Mouse (Mus musculus) heart, adult 2 months (tissue): Measurements from ENCODE around the gene Chid1. TPM values are rescaled to one million over a fixed set of nuclear protein-coding genes. Genes with fewer than 3 reads are reported as not detected.

Source experiments
- DNase-seq, 2 experiments: peaks; one replicate each; pipeline ENCODE4 v3.0.0; 2021
- H3K27ac ChIP-seq: fragments of 200-600 bp; 2 replicates; pipeline ENCODE4 v1.8.1; 2022
- H3K27me3 ChIP-seq: fragments of 200-500 bp; 2 replicates; pipeline ENCODE4 v1.6.1; 2012; ENCODE audit warnings: mild to moderate bottlenecking, low read length, inconsistent platforms, mixed read lengths; ENCODE audit not compliant: control insufficient read depth, insufficient read depth
- H3K36me3 ChIP-seq: fragments of 200-500 bp; 2 replicates; pipeline ENCODE4 v1.6.1; 2012; ENCODE audit warnings: low read length, inconsistent platforms; ENCODE audit not compliant: control insufficient read depth, insufficient read depth
- H3K4me1 ChIP-seq: fragments of 200-500 bp; 2 replicates; pipeline ENCODE4 v1.6.1; 2011; ENCODE audit warnings: low read length; ENCODE audit not compliant: control insufficient read depth, insufficient read depth
- H3K4me3 ChIP-seq: fragments of 200-600 bp; 2 replicates; pipeline ENCODE4 v1.8.1; 2022
- H3K79me2 ChIP-seq: fragments of 200-500 bp; replicated peaks from 2 replicates; pipeline ENCODE4 v1.6.1; 2012; ENCODE audit warnings: mild to moderate bottlenecking, inconsistent platforms, low read length, moderate library complexity, mixed read lengths; ENCODE audit not compliant: control insufficient read depth, insufficient read depth
- H3K9ac ChIP-seq: fragments of 200-500 bp; 2 replicates; pipeline ENCODE4 v1.6.1; 2012; ENCODE audit warnings: low read depth, mild to moderate bottlenecking, control low read depth, inconsistent platforms, low read length, mixed read lengths
- CTCF ChIP-seq: fragments of 200-600 bp; IDR thresholded peaks from 2 replicates; pipeline ENCODE4 v1.8.1; 2022; ENCODE audit warnings: antibody characterized with exemption, mild to moderate bottlenecking, moderate library complexity
- EP300 ChIP-seq: fragments of 200-500 bp; IDR thresholded peaks from 2 replicates; pipeline ENCODE4 v1.6.1; 2011; ENCODE audit warnings: low read depth, low read length, control low read depth; ENCODE audit not compliant: insufficient read depth
- POLR2A ChIP-seq: fragments of 200-500 bp; IDR thresholded peaks from 2 replicates; pipeline ENCODE4 v1.6.1; 2011; ENCODE audit warnings: mild to moderate bottlenecking, low read depth, low read length, control low read depth; ENCODE audit not compliant: insufficient read depth
- WGBS: fragments of 180-500 bp; shearing (Covaris S2); methylation state at CpG from one replicate; pipeline ENCODE4 v1.1.7; 2018; 5-methylcytosine and 5-hydroxymethylcytosine counted together
- intact Hi-C: fragments of 180-260 bp; cut with DNase I; formaldehyde crosslinking; loops from one replicate; pipeline ENCODE4 v1.15.1; 2025
- polyA plus RNA-seq: library from polyadenylated mRNA; depleted of rRNA; stranded (reverse); fragments of >200 nt; gene quantifications from 2 replicates; pipeline ENCODE4 v1.2.3, GENCODE M21; 2012
- total RNA-seq, 2 experiments: library from RNA; stranded (reverse); gene quantifications; 2 replicates each; pipeline ENCODE4 v1.2.3; 2021

Gene Chid1
- total and polyA plus RNA-seq, 3 experiments, result 20.2 to 52.7 (median 45.9) TPM

- Histone ChIP-seq H3K4me3 (no peak overlapping the region), H3K4me1 (no peaks in the 10 kb centered on the region; the same call in 1 of the 2 replicates), H3K9ac (no peak overlapping the region), H3K79me2 (no peaks in the 10 kb centered on the region), H3K36me3 (no peaks in the 10 kb centered on the region), H3K27ac (peak overlapping the region; percentile 13; the same call in 1 of the 2 replicates), H3K27me3 (no peaks in the 10 kb centered on the region)
- 69% methylated on average over 8 of the region's 8 CpGs for WGBS
- TF ChIP-seq EP300, result no peak
- TF ChIP-seq POLR2A, result no peak
- TF ChIP-seq CTCF, result no peak
- intact Hi-C loops, result no loop called here
- DNase-seq, result no peak
Observed at GRCm38 (mm10) chr7:141510681-141511191, 28.9 kb downstream of the Chid1 start.

- no peak for TF ChIP-seq POLR2A
- TF ChIP-seq EP300, result no peak
- TF ChIP-seq CTCF, result no peak
- 83% methylated on average over 5 of the region's 5 CpGs for WGBS
- DNase-seq, result no peak
- no peaks in the 10 kb centered on the region; the same call in 1 of the 2 replicates for H3K4me1 ChIP-seq
- intact Hi-C loops, result no loop called here
- no peaks in the 10 kb centered on the region for H3K27me3 ChIP-seq
- H3K27ac ChIP-seq, result peak overlapping the region; percentile 13; the same call in 1 of the 2 replicates
- no peaks in the 10 kb centered on the region for H3K79me2 ChIP-seq
- H3K36me3 ChIP-seq, result no peaks in the 10 kb centered on the region
- H3K4me3 ChIP-seq, result no peak overlapping the region
- H3K9ac ChIP-seq, result no peak overlapping the region
Observed at GRCm38 (mm10) chr7:141510196-141510595, 29.5 kb downstream of the Chid1 start.

DNA sequence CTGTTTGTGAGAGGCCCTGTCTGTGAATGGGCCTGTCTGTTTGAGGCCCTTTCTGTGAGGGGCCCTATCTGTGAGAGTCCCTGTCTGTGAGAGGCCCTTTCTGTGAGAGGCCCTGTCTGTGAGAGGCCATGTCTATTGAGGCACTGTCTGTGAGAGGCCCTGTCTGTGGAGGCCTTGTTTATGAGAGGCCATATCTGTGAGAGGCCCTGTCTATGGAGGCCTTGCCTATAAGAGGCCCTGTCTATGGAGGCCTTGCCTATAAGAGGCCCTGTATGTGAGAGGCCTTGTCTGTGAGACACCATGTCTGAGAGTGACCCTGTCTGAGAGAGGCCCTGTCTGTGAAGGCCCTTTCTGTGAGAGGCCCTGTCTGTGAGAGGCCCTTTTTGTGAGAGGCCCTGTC lies 31.5 kb downstream of the Chid1 start:
- H3K36me3 ChIP-seq, result no peaks in the 10 kb centered on the region
- H3K27ac ChIP-seq, result no peak overlapping the region
- no peaks in the 10 kb centered on the region for H3K27me3 ChIP-seq
- TF ChIP-seq POLR2A (no peak), CTCF (no peak), EP300 (no peak)
- H3K79me2 ChIP-seq, result no peaks in the 10 kb centered on the region
- no peak overlapping the region for H3K4me3 ChIP-seq
- H3K9ac ChIP-seq, result no peak overlapping the region
- intact Hi-C loops, result no loop called here
- no peaks in the 10 kb centered on the region; the same call in 1 of the 2 replicates for H3K4me1 ChIP-seq
- no peak for DNase-seq

DNA sequence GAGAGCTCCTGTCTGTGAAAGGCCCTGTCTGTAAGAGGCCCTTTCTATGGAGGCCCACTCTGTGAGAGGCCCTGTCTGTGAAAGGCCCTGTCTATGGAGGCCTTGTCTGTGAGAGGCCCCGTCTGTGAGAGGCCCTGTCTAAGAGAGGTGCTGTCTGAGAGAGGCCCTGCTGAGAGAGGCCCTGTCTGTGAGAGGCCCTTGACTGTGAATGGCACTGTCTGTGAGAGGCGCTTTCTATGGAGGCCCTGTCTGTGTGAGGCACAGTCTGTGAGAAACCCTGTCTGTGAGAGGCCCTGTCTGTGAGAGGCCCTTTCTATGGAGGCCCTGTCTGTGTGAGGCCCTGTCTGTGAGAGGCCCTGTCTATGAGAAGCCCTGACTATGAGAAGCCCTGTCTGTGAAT lies 33.4 kb downstream of the Chid1 start:
- 98% methylated on average over 2 of the region's 2 CpGs for WGBS
- TF ChIP-seq CTCF, result no peak
- no peak for TF ChIP-seq POLR2A
- Histone ChIP-seq H3K27me3 (no peaks in the 10 kb centered on the region), H3K79me2 (no peaks in the 10 kb centered on the region), H3K4me1 (no peaks in the 10 kb centered on the region; the same call in 1 of the 2 replicates), H3K27ac (no peak overlapping the region), H3K4me3 (no peak overlapping the region), H3K36me3 (no peaks in the 10 kb centered on the region), H3K9ac (no peak overlapping the region)
- intact Hi-C loops, result no loop called here
- DNase-seq, result no peak

DNA sequence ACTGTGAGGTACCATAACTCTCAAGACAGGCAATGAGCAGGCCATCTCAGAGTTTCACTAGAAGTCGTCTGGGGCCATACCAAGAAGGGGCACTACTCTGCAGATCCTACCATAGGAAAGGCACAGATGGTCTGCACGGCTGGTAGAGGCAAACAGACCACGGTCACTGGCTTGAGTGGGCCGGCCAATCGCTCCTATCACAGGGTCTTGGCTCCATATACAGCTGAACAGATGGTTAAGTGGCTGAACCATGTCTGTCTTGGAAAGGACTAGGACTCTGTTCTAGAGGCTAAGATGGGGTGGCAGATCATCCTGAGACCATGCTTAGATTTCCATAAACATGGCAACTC lies 37.1 kb downstream of the Chid1 start:
- intact Hi-C loops, result no loop called here
- WGBS, result 97% methylated on average over 5 of the region's 5 CpGs
- H3K9ac ChIP-seq, result no peak overlapping the region
- no peak overlapping the region for H3K27ac ChIP-seq
- no peak for DNase-seq
- H3K36me3 ChIP-seq, result no peaks in the 10 kb centered on the region
- no peaks in the 10 kb centered on the region for H3K27me3 ChIP-seq
- TF ChIP-seq CTCF, result no peak
- TF ChIP-seq EP300, result no peak
- TF ChIP-seq POLR2A, result no peak
- H3K4me1 ChIP-seq, result peaks cover 1% of the 10 kb centered on the region; the same call in 1 of the 2 replicates
- no peaks in the 10 kb centered on the region for H3K79me2 ChIP-seq
- no peak overlapping the region for H3K4me3 ChIP-seq

DNA sequence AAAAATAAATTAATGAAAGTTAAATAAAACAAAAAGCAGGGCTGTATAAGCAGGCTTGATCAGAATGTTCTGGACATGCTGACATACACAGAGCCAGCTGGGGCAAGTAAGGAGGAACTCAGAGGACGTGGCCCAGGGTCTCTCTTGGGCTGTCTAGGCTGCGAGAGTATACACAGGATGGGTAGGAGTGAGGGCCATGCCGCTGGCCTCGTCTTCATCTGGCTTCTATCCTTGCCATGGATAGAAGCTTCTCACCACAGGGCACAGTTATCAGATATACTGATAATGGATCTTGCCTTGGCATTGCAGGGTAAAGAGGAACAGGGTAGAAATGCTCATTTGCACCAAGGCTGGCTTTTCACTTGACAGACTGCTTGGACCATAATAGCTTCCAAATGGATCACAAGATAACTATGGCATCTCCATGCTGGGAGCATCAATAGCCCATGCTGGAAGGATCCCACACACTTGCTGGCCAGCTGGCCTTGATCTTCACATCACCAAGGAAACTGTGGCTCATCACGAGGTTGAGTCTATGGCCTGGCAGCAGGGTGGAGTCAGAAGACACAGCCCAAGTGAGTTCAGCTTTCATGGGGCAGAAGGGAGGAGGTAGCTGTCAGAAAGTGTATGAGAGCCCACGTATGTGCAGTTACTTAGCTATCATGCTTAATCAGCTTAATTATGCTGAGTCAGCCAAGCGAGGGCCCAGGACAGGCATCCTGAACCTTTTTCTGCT lies 37.7 kb downstream of the Chid1 start:
- Histone ChIP-seq H3K9ac (no peak overlapping the region), H3K79me2 (no peaks in the 10 kb centered on the region), H3K4me1 (peaks cover 1% of the 10 kb centered on the region; the same call in 1 of the 2 replicates), H3K27me3 (no peaks in the 10 kb centered on the region), H3K4me3 (no peak overlapping the region), H3K36me3 (no peaks in the 10 kb centered on the region), H3K27ac (no peak overlapping the region)
- TF ChIP-seq POLR2A (no peak), CTCF (no peak), EP300 (no peak)
- intact Hi-C loops, result no loop called here
- 88% methylated on average over 7 of the region's 7 CpGs for WGBS
- DNase-seq, result no peak
